Mouse (Mus musculus): ENCODE results near the gene Agr2.

- no peak for TF ChIP-seq POLR2A (IDR thresholded peaks at IDR 0.05; ENCODE audit: borderline replicate concordance, control insufficient read depth, low read depth, low read length)
- TF ChIP-seq CTCF (IDR thresholded peaks at IDR 0.05; ENCODE audit: control insufficient read depth, insufficient read depth, low read length), result no peak
Measured at GRCm38 (mm10) chr12:36008364-36009047, 15.8 kb downstream of the Agr2 start.

All from bone marrow, adult 2 months (tissue).